Mouse (Mus musculus) cortical plate, adult 2 months (tissue): ENCODE data around the gene Epo.
A peak's percentile ranks its signal among the peaks of the same experiment; 100 is the strongest.

Experiments used
- CTCF ChIP-seq: fragments of 200-500 bp; IDR thresholded peaks from 2 replicates; pipeline ENCODE4 v1.5.1; 2011; ENCODE audit warnings: mild to moderate bottlenecking, control low read depth, low read length; ENCODE audit not compliant: insufficient read depth; ENCODE audit errors: extremely low read depth
- POLR2A ChIP-seq: fragments of 200-500 bp; IDR thresholded peaks from 2 replicates; pipeline ENCODE4 v1.6.1; 2011; ENCODE audit warnings: mild to moderate bottlenecking, low read length, control low read depth; ENCODE audit not compliant: insufficient read depth; ENCODE audit errors: extremely low read depth

- TF ChIP-seq CTCF = no peak
- 0 out of 2 replicates have a peak, but pooled peaks have one; percentile 2 for TF ChIP-seq POLR2A
Measured at GRCm38 (mm10) chr5:137526192-137526936, 6.7 kb downstream of the Epo start.
